Mouse (Mus musculus) layer of hippocampus, adult 6 months (tissue): Measurements from ENCODE around the gene Vdr. TPM values are rescaled to one million over a fixed set of nuclear protein-coding genes. Genes with fewer than 3 reads are reported as not detected.

ENCODE experiments used
- long read RNA-seq, 2 experiments: library from polyadenylated mRNA; unstranded; transcript quantifications; one replicate each; pipeline ENCODE4 v2.0.0; 2019 to 2020
- polyA plus RNA-seq: library from polyadenylated mRNA; unstranded; fragments of <200 nt; fragmentation: Nextera tagmentation; gene quantifications from 2 replicates; pipeline ENCODE4 v1.2.3, GENCODE M21; 2021

The Vdr gene
- polyA plus RNA-seq = 0.05 and 0.06 TPM in 2 replicates
- long read RNA-seq, experiment 1 = 0 reads
- long read RNA-seq, experiment 2, full-length matches to known transcripts = 1 of 1 reads
- long read RNA-seq, experiment 2, partial matches to known transcripts = 0 of 1 reads
- long read RNA-seq, experiment 2, other reads (novel, unspliced or antisense) = 0 of 1 reads

GRCm38 (mm10) chr15:97910530-97910929 lies at the start of gene Vdr:
TSS of gene Vdr (minus strand) at chr15:97910630.

GRCm38 (mm10) chr15:97844037-97845034 lies 66.1 kb downstream of the Vdr start, which contains the start of gene Hdac7:
TSS of gene Hdac7 (minus strand) at chr15:97844502.

Other genes starting within 250 kb of the Vdr start
- 27.4 and 28.2 TPM in 2 replicates for gene Rpap3, start 204.8 kb downstream of the Vdr start, polyA plus RNA-seq
- gene Endou, start 179.3 kb downstream of the Vdr start, polyA plus RNA-seq = 0.69 and 1.6 TPM in 2 replicates
- gene Rapgef3, start 142.7 kb downstream of the Vdr start, polyA plus RNA-seq = 8.4 and 10.5 TPM in 2 replicates
- 256 and 265 TPM in 2 replicates for gene Slc48a1, start 132.1 kb downstream of the Vdr start, polyA plus RNA-seq
- 1.3 and 1.6 TPM in 2 replicates for gene Hdac7, start 66.1 kb downstream of the Vdr start, polyA plus RNA-seq
- 55.4 and 62.2 TPM in 2 replicates for gene Tmem106c, start 53.6 kb upstream of the Vdr start, polyA plus RNA-seq
- 0.19 and 0.23 TPM in 2 replicates for gene Col2a1, start 94.1 kb upstream of the Vdr start, polyA plus RNA-seq
- 126 TPM in 2 replicates for gene Pfkm, start 182.0 kb upstream of the Vdr start, polyA plus RNA-seq
- gene Senp1, start 183.1 kb upstream of the Vdr start, polyA plus RNA-seq = 2.2 and 2.3 TPM in 2 replicates